Comparison of ENCODE assay signal across 15 mouse cellular contexts in genomic region chr6:139971608-139972298, GRCm38 (mm10).
"Had no signal": no experiment of that assay in that cellular context is flagged by ENCODE, and none has a peak within 500 bp of the region (broad histone marks: within the 10 kb centered on the region; RNA-seq: fewer than 3 reads in every experiment).

No protein-coding gene starts in this region.

- H3K27me3 ChIP-seq: neural tube, embryonic 15.5 days; stomach, embryonic 15.5 days had no signal

- H3K9me3 ChIP-seq: neural tube, embryonic 15.5 days; stomach, embryonic 15.5 days had no signal

- H3K27ac ChIP-seq: neural tube, embryonic 15.5 days; stomach, embryonic 15.5 days; stomach, postnatal 0 days had no signal

- H3K4me2 ChIP-seq: neural tube, embryonic 15.5 days; stomach, embryonic 15.5 days had no signal

- H3K36me3 ChIP-seq: neural tube, embryonic 15.5 days; stomach, embryonic 15.5 days had no signal

- H3K9ac ChIP-seq: neural tube, embryonic 15.5 days; stomach, embryonic 15.5 days had no signal

- DNase-seq: retina, postnatal 1 day; right cerebral cortex, adult 18-20 months; right cerebral cortex, postnatal 14 days; right cerebral cortex, postnatal 25 days; right cerebral cortex, postnatal 4 days; spleen, adult 18-20 months; thymus, adult 18-20 months; thymus, adult 2 months; thymus, postnatal 14 days; thymus, postnatal 25 days; thymus, postnatal 36 days; thymus, postnatal 4 days had no signal

- H3K4me1 ChIP-seq: stomach, embryonic 15.5 days had no signal

- H3K4me3 ChIP-seq: neural tube, embryonic 15.5 days; stomach, embryonic 15.5 days had no signal
